Mouse (Mus musculus) ES-CJ7 (cell line): ENCODE measurements around the gene Slc22a12.

Experiments used
- DNase-seq: peaks from one replicate; pipeline ENCODE4 v3.0.0; 2011; ENCODE audit warnings: low read depth, low spot score

Slc22a12 gene

GRCm38 (mm10) chr19:6494032-6494431, 48.8 kb downstream of the Slc22a12 start:
- DNase-seq: no peak

DNA sequence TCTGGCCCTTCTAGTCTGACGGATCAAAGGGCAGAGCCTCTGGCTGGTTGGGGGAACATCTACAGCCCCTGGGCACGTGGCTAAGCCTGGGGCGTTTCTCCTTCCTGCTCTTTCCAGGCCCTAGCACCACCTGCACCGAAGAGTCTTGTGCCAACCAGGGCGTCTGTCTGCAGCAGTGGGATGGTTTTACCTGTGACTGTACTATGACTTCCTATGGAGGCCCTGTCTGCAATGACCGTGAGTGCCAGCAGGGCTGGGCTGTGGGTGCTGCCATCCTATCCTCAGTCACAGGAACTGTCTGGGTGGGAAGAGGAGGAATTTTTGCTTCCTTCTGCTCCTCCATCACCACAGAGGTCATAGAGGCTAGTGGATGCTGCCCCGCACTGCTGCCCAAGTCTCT, 49.6 kb downstream of the Slc22a12 start:
- DNase-seq: no peak

DNA sequence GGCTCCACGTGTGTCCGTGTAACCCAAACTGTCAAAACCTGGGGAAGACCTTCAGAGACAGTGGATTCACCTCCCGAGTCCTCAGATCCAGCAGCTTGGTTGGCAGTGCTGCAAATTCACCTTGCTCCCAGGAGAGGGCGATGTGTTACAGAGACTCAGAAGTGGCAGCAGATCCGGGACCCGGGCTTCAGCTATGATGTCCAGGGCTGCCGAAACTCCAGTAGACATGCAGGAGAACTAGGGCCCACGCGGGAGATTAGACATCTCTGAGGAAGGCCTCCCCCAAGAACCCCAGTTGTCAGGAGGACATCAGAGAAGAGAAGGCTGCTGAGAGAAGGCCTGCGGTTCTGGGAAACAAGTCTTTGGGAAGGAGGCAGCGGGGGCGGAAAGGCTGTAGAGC, 50.7 kb downstream of the Slc22a12 start:
- peak; percentile 82 for DNase-seq

DNA sequence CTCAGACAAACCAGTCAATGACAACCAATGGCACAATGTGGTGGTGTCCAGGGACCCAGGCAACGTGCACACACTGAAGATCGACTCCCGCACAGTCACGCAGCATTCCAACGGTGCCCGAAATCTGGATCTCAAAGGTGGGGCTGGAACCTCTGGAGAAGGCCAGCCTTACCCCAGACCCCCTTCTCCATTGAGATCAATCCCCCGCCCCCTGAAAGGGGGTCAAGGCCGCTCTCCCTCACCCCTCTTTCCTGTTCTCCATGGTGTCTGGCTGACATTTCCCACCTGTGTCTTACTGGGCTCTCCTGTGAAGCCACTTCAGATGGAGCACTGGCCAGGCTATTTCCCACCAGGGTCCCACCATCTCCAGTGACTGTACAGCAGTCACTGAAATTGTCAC, 51.3 kb downstream of the Slc22a12 start:
- DNase-seq: no peak

DNA sequence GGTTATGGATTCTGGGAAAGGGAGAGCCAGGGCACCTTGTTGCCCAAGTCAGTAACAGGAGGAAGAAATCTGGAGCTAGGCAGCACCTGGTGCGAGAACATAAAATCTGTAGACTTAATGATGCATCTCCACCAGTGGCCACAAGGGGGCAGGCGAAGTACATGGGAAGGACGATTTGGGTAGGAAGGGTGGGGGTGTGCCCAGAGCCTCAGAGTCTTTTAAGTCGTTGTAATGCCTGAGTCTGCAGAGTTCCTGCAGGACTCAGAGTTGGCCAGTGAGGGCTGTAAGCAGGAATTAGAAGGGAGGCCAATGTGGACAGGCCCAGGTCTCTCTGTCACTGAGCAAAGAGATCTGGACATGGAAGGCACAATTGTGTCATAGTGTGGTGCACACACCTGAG, 53.8 kb downstream of the Slc22a12 start:
- peak; percentile 92 for DNase-seq
